Mouse (Mus musculus) heart, postnatal 0 days (tissue): ENCODE measurements at regions not wholly inside any gene's neighbourhood (a gene's known extent, or its start where the extent isn't known, plus 50 kb on each side); places are given as distances from the start of the nearest gene placed in this dataset.

ENCODE experiments used
- CTCF ChIP-seq: IDR thresholded peaks from 2 replicates; pipeline ENCODE4 v1.5.1; 2016; ENCODE audit warnings: antibody characterized with exemption, control low read depth, low read depth
- EP300 ChIP-seq: IDR thresholded peaks from 2 replicates; pipeline ENCODE4 v1.6.1; 2016; ENCODE audit warnings: antibody characterized with exemption, low read depth

GRCm38 (mm10) chr9:89449656-89450055 lies 173.3 kb downstream of the Minar1 start:
- no peak for TF ChIP-seq CTCF
- no peak for TF ChIP-seq EP300
